Mouse (Mus musculus) ES-Bruce4 (cell line): ENCODE measurements around the gene Nkiras1. TPM values are rescaled to one million over a fixed set of nuclear protein-coding genes. Genes with fewer than 3 reads are reported as not detected.
"Not testable (repeated sequence)": the region's sequence is repeated elsewhere in the genome, so short reads cannot be mapped to it uniquely, and the experiment has no call there.

Source experiments
- H3K27ac ChIP-seq: 2 replicates; pipeline ENCODE4 v1.5.1; 2012; ENCODE audit warnings: low read length, inconsistent platforms; ENCODE audit not compliant: insufficient read depth
- H3K27me3 ChIP-seq: 2 replicates; pipeline ENCODE4 v1.6.1; 2012; ENCODE audit warnings: mild to moderate bottlenecking, low read length, inconsistent platforms; ENCODE audit not compliant: control insufficient read depth, poor library complexity, insufficient read depth, severe bottlenecking
- H3K36me3 ChIP-seq: 2 replicates; pipeline ENCODE4 v1.6.1; 2012; ENCODE audit warnings: inconsistent platforms, mild to moderate bottlenecking, low read length, moderate library complexity; ENCODE audit not compliant: control insufficient read depth, poor library complexity, insufficient read depth, severe bottlenecking
- H3K4me1 ChIP-seq: one replicate; pipeline ENCODE4 v1.8.1; 2011; ENCODE audit warnings: low read length; ENCODE audit not compliant: control insufficient read depth, insufficient read depth
- H3K4me3 ChIP-seq: 2 replicates; pipeline ENCODE4 v1.5.1; 2011; ENCODE audit warnings: low read depth, mild to moderate bottlenecking, low read length
- H3K9ac ChIP-seq: 2 replicates; pipeline ENCODE4 v1.6.1; 2012; ENCODE audit warnings: low read depth, mild to moderate bottlenecking, inconsistent platforms; ENCODE audit not compliant: poor library complexity, severe bottlenecking
- H3K9me3 ChIP-seq: replicated peaks from 2 replicates; pipeline ENCODE4 v1.6.1; 2012; ENCODE audit warnings: mild to moderate bottlenecking, low read length, inconsistent platforms; ENCODE audit not compliant: control insufficient read depth, poor library complexity, insufficient read depth, severe bottlenecking
- CTCF ChIP-seq: IDR thresholded peaks from one replicate; pipeline ENCODE4 v1.8.1; 2011; ENCODE audit warnings: low read depth, low read length
- EP300 ChIP-seq: IDR thresholded peaks from 2 replicates; pipeline ENCODE4 v1.6.1; 2011; ENCODE audit warnings: low read depth, low read length; ENCODE audit not compliant: insufficient read depth
- POLR2A ChIP-seq: IDR thresholded peaks from one replicate; pipeline ENCODE4 v1.8.1; 2011; ENCODE audit warnings: low read length; ENCODE audit not compliant: insufficient read depth
- polyA plus RNA-seq: library from polyadenylated mRNA; stranded (reverse); fragments of >200 nt; gene quantifications from 2 replicates; pipeline ENCODE4 v1.2.4, GENCODE M21; 2011; ENCODE audit warnings: low read depth; ENCODE audit not compliant: missing spikeins, insufficient read depth, insufficient read length

The Nkiras1 gene
- polyA plus RNA-seq, 1 experiment, result 16.6 TPM

DNA sequence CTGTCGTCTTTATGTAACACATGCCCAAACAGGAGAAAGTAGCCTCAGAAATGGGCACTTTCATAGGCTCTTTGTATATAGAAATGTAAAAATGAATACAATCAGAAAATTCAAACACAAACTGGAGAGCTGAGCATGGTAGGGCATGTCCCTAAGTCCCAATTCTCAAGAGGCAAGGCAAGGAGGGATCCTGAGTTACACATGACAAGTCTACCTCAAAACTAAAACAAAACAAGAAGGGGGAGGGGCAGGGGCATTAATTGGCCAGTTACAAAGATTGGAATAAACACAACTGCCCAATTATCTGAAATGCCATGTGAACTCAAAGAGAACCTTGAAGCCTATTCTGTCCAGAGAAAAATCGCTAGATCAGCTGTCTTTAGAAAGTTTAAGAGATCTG, 37.9 kb upstream of the Nkiras1 start:
- TF ChIP-seq EP300 (no peak), POLR2A (no peak), CTCF (no peak)
- Histone ChIP-seq H3K4me3 (no peak overlapping the region), H3K36me3 (no peaks in the 10 kb centered on the region), H3K9ac (no peak overlapping the region), H3K27ac (no peak overlapping the region), H3K9me3 (no peaks in the 10 kb centered on the region; the same call in 1 of the 2 replicates), H3K4me1 (no peaks in the 10 kb centered on the region), H3K27me3 (no peaks in the 10 kb centered on the region)

DNA sequence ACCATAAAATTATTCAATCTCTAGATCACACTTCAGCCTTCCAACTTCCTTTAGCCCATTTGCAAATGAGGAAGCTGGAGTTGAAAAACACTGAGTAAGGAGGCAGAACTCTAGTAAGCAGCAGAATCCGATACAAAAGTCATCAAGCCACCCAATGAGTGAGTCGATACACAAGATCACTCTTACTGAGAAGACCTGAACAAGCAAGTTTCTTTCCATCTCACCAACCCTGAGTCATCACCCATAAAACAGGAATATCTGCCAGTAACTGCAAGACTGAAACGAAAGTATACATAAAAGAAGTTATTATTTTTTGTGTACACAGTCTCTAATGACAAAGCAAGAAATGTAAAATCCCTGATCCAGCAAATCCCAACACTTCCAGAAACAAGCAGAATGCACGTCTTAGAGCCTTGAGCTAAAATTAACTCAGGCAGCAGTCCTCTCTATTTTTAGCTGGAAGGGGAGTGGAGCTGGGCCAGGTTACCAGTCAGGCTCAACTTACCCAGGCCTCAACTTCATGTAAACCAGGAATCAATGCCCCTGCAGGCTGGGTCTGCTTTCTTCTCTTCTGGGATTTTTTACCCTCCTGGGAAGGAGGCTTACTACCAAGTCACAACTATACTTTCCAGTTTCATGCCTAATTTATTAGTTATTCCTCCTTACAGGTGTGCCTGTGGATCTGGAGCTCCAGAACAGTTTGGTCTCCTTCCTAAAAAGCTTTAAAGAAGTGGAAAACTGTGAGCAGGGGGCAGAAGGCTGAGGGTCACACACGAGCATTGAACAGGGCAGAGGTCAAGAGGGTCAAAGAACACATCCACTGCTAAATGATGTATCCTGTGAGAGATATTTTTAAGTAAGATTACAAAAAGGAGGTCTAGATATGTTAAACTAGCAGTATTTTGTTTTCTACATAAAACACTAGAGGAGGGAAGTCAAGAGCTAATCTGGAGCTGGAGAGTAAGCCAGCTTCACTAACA, 36.7 kb upstream of the Nkiras1 start:
- Histone ChIP-seq H3K4me3 (no peak overlapping the region), H3K9ac (no peak overlapping the region), H3K4me1 (no peaks in the 10 kb centered on the region), H3K9me3 (no peaks in the 10 kb centered on the region; the same call in 1 of the 2 replicates), H3K36me3 (no peaks in the 10 kb centered on the region), H3K27ac (no peak overlapping the region), H3K27me3 (no peaks in the 10 kb centered on the region)
- no peak for TF ChIP-seq POLR2A

- not testable (repeated sequence) for H3K4me1 ChIP-seq, H3K36me3 ChIP-seq, H3K4me3 ChIP-seq, H3K27me3 ChIP-seq, H3K9me3 ChIP-seq, H3K27ac ChIP-seq
- 0 out of 2 replicates have a peak overlapping the region, but pooled peaks have one; percentile 68 for H3K9ac ChIP-seq
Observed at GRCm38 (mm10) chr14:18236496-18237235, 34.3 kb upstream of the Nkiras1 start.

- peak overlapping the region; percentile 68; the same call in 1 of the 2 replicates for H3K9ac ChIP-seq
- H3K4me3 ChIP-seq, result no peak overlapping the region
- H3K9me3 ChIP-seq, result no peaks in the 10 kb centered on the region
- H3K27me3 ChIP-seq, result no peaks in the 10 kb centered on the region
- H3K27ac ChIP-seq, result peak overlapping the region; percentile 54; the same call in 1 of the 2 replicates
- H3K4me1 ChIP-seq, result no peaks in the 10 kb centered on the region
- TF ChIP-seq CTCF, result no peak
- no peak for TF ChIP-seq POLR2A
- no peak for TF ChIP-seq EP300
- H3K36me3 ChIP-seq, result no peaks in the 10 kb centered on the region
Observed at GRCm38 (mm10) chr14:18237381-18237780, 33.6 kb upstream of the Nkiras1 start.

DNA sequence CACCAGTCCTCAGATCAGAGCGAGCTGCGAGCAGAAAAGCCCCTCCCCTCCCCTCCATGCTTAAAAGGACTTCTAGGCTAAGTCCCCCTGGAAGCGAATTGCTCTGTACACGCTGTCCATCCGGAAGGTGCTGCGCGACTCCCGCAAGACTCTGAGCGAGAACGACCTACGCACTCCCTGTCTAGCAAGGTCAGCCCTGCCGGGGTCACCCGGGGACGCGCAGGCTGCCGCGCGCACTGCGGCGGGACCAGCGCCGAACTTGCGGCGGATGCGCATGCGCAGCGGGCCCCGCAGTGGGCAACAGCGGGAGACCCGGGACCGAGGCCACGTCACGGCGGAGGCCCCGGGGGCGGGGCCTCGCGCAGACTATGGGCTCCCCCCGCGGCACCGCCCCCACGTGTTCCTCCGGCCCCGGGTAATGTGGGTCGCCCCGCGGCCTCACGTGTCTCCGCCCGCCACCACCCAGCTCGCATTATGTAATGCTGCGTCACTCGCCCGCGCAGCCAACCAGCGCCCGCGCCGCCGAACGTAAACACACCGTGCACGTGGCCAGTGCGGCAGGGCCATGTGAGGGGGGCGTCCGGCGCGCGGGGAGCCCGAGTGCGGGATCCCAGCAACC, 32.7 kb upstream of the Nkiras1 start:
- Histone ChIP-seq H3K4me1 (no peaks in the 10 kb centered on the region), H3K9ac (peak overlapping the region; percentile 68), H3K27me3 (no peaks in the 10 kb centered on the region), H3K27ac (peak overlapping the region; percentile 86), H3K4me3 (peak overlapping the region; percentile 82), H3K9me3 (no peaks in the 10 kb centered on the region), H3K36me3 (no peaks in the 10 kb centered on the region)
- no peak for TF ChIP-seq CTCF
- no peak for TF ChIP-seq EP300
- TF ChIP-seq POLR2A, result no peak
